Mouse (Mus musculus) A20 (cell line): ENCODE measurements around the gene Gm20388.

Experiments used
- DNase-seq: peaks from one replicate; pipeline ENCODE4 v3.0.0-alpha.2; 2011; ENCODE audit warnings: low read depth, low spot score

Gm20388 gene

DNA sequence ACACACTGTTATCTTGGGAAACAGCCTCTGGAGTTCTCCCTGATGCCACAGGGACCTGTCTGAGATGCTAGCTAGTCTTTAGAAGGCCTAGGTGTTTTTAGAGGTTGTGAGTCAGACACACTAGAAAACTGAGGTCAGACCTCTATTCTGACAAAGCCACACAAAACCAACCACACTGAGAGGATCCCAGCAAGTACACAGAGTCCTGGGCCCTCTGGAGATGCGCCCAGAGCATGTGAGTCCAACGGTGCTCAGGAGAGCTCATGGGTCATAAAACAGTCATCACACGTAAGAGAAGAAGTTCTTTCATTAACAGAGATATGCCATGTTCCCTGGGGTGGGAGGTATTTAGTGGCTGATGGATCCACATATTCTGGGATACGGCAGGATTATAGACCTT, 1009.9 kb downstream of the Gm20388 start:
- DNase-seq, result no peak

DNA sequence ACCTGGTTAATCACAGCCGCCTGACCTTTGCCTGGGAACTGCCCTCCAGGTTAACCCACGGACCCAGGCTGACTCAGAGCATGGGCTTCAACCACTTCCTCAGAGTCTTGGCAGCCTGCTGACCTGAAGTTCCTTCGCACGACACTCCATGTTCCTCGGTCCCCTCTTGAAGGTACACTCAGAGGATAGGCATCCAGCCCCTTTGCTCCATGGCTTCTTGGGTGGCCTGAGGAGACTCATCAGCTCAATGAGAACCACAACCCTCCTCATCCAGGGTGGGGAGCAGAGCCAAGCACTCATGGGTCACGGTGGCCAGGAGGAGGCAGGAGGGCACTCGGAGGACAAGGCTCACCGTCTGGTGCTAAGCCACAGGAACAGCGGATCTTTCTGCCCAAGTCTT, 1015.6 kb downstream of the Gm20388 start:
- DNase-seq, result no peak

DNA sequence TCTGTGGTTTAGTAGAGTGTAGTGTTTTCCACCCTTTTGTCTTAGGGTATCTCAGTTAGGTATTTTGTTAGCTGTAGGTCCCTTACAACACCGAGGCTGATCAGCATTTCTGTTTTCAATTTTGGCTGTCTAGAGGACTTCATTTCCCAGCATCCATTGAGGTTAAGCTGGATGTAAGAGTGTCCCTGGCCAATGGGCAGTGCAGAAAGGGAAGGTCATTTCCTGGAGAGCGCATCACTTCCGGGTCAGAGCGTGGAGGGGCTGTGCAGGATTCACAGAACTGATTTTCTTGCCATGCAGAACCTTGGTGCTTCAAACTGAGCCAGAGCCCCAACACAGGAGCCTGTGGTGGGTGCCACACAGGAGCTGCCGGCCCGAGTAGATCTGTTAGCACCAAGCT, 1017.4 kb downstream of the Gm20388 start:
- DNase-seq, result peak; percentile 67

DNA sequence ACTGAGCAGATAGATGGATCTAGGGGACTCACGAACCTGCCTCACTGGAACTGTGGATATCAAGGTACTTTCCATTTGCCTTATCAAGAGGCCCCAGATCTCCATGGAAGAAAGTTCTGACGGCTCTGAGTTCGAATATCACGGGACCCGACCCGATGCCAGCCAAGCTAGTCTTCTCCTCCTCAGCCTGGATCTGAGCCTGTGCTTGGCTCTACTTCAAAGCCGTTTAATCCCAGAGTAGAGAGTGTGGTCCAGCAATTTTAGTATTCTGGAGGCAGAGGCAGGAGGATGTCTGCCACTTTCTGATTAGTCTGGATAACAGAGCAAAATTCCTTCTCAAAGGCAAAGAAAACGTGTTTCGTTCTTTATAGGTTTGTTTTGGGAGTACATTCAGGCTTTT, 1024.0 kb downstream of the Gm20388 start:
- DNase-seq, result no peak

DNA sequence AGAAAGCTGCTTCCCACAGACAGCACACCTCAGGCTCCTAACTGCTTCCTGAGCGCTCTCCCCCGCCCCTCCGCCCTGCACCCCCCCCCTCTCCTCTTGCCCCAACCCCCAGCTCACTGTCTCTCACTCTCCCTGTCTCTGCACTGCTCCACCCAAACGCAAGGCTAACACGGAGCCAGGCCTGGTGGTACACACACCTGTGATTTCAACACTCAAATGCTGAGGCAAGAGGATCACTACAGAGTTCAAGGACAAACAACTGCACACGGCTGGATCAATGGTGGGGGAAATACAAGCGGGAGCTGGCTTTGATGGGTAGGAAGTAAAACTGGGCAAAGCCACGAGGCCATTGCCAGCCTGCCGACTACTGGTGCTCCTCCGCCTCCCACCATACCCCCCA, 1026.0 kb downstream of the Gm20388 start:
- no peak for DNase-seq

DNA sequence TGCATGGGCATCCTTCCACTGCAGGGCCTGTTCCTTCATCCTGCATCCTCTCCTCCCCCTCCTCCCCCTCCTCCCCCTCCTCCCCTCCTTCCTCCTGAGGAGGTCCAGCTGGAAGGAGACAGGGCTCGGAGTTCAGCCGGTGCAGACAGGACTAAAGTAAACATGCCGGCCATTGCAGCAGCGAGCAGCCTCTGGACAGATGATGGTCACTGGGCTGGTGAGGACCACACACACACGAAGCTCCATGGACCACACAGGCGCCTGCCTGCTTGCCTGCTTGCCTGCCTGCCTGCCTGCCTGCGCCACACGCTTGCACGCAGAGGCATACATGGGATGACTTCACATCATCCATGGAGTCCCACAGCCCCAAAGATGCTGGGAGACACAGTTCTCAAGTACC, 1026.8 kb downstream of the Gm20388 start:
- no peak for DNase-seq

DNA sequence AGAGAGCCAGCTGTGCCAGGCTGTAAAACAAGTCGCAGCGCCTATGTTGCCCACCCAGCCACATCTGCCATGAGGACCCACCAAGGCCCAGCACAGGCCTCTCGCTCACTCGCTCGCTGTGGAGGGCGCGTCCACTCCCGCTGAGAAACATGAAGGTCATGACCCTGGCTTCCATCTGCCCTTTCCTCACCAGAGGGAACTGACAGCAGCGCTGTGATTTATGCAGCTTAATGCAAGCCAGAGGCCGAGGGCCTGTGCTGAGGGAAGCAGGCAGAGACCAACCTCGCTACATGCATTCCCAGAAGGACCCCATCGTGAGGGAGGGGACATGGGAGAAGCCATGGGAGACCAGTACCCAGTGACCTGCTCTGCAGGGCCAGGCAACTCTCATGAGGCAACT, 1029.6 kb downstream of the Gm20388 start:
- DNase-seq, result no peak

DNA sequence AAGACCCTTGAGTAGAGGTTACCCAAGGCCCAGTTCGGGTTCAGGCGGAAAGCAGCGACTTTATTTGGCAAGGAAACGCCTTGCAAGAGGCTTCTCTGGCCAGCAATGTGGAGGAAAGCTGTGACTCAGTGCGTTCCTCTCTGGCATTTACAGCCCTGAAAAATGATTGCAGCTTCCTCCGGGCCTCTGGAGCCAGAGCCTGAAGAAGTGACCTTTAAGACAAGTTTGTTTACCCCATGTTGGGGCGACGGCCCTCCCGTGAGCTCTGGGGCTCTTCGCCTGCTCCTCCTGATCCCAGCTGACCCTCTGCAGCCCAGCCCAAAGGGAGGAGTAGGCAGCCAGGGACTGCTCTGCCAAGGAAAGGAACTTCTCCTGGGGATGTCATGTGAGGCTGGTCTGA, 1036.6 kb downstream of the Gm20388 start:
- no peak for DNase-seq

DNA sequence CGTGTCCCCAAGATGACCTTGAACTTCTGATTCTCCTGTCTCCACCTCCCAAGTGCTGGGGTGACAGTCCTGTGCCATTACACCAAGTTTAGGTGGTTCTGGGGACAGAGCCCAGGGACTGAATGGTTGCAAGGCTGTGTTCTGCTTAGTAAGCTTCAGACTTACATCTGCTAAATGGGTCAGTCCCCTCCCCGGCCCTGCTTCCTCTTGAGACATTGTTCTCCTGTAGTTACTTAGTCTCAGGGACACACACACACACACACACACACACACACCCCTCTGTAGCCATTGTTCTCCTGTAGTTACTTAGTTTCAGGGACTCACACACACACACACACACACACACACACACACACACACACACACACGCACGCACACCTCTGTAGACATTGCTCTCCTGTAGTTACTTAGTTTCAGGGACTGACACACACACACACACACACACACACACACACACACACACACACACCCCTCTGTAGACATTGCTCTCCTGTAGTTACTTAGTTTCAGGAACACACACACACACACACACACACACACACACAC, 1037.5 kb downstream of the Gm20388 start:
- peak; percentile 65 for DNase-seq

DNA sequence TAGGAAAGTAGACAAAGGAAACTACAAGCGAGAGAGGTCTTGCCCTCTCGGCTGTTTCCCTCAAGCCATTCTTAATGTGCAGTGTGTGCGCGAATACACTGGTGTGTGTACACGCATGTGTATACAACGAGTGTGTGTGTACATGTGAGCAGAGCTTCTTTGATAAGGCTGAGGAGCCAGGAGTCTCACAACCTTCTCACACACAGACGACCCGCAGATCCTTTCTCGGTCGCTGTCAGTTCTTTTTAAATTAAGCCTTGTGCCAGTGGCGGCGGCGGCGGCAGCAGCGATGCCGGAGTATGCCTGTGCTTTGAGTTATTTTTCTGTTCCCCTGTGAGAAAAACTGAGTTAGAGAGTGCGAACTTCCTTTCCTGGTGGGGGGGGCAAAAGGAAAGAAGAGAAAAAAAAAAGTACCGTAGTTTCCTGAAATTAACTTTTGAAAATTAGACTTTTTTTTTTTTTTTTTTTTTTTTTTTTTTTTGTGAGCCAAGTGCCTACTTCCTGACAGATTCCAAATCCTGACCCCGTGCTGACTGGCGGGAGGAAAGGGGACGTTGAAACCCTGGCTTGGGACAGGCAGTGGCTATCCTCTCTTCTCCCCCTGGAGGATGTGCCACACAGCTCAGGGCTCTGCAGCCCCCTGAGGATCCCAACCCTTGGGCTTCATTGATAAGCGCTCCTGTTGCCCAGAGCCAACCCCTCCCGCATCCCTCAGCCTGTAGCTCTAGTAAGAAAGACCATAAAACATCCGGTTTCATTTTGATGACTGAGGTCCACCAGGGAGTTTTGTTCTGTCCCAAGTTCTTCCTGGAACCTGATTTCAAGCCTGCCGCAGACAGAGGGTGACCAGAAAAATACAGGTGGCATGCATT, 1038.2 kb downstream of the Gm20388 start:
- peak; percentile 58 for DNase-seq

DNA sequence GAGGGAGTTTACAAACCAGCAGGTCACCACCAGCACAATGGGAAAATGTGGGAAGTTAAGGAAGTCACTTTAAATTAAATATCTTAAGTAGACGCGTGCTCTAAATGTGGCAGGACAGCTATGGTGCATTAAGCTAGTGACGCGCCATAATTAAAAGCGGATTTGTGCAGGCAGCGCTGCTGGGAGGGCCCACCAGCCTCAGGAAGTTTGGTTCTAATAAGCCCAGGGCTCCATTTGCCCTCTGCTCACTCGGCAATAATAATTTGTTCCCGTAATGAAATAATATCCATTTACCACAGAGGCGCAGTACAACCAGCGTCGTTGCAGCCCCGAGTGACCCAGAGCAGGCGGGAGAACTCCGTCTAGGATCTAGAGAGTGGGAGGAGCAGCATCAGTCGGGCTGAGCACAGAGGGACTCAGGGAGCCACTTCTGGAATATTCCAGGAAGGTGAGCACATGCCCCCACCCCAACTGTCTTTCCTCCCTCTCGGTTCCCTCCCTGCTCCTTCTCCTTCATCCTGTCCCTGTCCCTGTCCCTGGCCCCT, 1040.1 kb downstream of the Gm20388 start:
- DNase-seq, result no peak

DNA sequence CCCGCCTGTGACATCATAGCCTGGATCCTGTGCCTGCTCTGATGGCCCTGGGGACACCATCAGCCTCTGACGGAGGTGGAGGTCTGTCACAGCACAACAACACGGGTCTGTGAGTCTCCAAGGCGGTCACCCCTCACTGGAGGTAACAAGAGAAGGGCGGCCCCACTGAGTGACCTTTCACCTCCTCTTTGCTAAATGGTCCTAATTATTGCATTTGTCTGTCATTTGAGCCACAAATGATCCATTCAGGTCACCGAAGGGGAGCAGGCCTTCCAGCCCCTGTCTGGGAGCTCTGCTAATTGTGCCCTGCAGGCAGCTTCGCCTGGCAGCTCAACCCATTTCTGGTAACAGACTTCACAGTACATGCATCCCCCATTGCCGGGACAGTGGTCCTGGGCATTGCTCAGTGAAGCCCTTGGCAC, 1048.8 kb downstream of the Gm20388 start:
- DNase-seq, result no peak

DNA sequence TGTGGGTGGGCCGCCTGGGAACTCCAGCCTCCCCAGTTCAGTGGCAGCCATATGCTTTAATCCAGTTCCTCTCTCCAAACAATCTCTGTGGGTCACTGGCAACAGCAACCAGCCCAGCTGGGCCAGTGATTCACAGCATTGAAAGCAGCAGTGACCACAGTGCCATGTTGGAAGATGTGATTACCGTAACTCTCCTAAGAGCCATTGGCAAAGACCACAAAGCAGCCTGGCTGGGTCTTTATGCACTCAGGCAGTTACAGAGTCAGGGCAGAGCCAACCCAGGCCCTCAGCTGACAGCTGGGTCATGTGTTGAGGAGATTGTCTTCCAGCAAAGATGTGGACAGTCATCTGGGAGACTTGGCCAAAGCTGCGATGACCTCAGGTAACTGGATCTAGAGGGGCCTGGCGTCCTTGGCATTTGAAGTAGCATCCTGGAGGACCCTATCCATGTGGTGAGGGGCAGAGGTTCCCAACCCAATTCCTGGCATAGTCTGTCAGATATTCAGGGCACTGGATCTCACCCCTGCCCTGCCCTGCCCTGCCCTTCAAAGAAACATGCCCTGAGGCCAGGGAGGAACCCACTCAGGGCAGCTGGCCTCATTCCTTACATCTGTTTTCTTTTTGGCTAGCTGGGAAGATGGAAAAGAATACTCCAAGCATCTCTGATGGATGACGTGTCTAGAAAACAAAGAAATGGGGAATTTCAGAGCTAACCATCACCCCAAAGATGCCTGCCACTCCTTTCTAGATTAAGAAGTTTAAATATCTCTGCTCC, 1052.2 kb downstream of the Gm20388 start:
- no peak for DNase-seq

DNA sequence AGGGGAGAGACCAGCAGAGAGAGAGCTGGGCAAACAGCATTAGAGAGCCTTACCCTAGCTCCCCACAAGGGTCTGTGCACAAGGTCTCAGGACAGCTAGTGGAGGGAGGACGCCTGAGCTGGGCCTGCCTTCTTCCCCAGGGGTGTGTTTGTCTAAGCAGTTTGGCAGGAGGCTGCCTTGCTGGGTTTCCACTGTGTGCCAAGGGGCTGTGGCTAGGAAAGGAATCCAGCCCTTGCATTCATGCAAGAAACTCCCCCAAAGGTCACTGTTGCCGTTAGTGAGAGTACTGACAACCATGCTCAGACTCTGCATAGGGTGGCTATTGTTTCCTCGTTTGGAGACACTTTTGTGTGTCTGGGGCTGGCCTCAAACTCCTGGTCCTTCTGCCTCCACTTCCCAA, 1055.9 kb downstream of the Gm20388 start:
- no peak for DNase-seq

DNA sequence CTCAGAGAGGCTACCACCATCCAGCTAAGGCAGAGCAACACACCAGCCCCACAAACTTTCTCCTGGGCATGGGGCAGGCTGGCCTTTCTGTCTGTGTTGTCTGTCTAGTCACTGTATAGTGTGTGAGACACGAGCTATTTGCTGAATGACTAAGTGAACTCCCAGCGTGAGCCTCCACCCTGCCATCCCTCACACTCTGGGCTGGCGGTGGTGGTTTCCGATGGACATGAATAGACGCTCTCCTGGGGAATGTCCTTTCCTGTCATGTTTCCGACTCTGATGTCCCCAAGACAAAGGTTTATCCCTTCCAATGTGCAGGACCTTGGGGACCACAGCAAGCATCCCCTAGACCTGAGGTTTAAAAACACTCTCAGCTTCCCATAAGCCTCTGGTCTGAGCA, 1057.7 kb downstream of the Gm20388 start:
- no peak for DNase-seq

DNA sequence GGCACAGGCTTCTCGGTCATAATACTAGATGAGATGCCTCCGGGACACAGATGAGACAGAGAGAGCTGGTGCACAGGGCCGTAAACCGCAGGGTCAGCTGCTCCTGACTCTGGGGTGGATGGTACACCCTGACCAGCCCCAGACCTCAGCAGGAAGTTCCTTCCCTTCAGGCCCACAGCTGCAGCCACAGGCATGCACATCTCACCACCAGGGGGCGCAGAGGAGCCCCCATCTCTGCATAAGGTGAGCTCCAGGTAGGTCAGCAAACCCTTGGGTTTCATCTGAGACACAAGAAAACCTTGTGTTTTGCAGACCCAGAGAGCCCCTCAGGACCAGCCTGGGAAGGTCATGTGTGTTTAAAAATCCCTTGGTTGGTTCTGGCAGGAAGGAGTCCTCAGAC, 1059.7 kb downstream of the Gm20388 start:
- DNase-seq, result peak; percentile 59

DNA sequence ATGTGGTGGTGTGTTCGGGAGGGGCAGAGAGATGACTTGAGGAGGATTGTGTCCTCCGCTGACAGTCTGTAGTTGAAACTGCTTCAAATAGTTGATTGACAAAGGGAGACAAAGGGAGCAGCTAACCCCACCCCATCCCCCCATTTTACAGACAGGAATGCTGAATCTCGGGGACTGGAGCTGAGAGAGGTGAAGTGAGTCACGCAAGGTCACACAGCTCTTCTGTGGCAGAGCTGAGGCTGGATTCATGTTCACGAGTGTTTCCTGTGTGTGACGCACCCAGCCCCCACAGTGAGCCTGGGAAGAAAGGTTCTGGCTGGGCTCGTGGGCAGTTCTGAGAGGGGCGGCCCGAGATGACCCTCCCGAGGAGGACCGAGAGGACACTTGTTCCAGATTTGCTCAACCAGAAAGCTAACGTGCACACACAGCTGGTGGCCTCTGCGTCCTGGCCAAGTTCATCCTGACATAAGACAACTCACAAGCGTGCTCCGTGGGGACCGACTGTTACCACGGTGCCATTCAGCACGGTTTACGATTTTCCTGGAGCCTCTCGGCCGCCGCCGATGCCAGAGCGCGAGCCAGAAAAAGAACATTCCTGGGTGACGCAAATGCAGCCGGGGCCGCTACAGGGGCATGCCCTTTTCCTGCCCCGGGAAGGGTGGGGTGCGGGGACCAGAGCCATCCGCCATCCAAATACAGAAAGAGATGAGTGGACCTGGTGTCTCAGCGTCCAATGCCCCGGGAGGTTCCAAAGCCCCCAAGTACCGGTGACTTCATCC, 1061.2 kb downstream of the Gm20388 start:
- DNase-seq, result no peak

DNA sequence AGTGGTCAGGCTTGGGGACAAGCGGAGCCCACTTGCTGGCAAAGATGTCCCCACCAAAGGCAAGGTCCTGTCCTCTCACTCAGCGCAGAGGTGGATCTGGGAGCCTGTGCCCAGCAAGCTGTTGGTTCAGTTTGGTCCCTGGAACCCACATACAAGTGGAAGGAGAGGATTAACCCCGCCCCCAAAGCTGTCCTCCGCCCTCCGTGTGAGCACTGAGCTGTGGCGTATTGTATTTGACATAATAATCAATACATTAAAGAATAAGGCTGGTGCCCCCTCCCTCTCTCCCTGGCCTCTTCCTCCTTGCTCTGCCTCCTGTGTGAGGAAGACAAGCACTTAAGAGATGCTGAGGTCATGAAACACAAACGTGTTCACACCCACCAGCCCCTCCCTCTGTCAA, 1062.4 kb downstream of the Gm20388 start:
- no peak for DNase-seq

DNA sequence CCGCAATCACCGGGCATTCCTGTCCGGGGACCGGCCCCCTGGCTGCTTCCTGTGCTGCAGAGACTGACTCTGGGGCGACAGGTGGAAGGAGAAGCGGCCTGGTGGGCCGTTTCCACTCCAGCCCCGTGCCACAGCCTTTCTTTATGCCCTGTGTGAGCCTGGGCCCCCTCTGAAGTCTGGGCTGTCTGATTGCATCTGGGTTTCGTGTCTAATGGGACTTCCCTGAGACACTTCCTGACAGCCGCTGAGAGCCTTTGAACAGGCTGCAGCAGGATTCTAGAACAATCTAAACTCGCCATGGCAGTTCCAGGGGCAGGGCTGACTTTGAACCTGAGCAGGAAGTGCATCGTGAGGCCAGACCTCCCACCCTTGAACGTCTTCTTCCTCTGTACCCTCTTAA, 1066.5 kb downstream of the Gm20388 start:
- DNase-seq, result no peak

DNA sequence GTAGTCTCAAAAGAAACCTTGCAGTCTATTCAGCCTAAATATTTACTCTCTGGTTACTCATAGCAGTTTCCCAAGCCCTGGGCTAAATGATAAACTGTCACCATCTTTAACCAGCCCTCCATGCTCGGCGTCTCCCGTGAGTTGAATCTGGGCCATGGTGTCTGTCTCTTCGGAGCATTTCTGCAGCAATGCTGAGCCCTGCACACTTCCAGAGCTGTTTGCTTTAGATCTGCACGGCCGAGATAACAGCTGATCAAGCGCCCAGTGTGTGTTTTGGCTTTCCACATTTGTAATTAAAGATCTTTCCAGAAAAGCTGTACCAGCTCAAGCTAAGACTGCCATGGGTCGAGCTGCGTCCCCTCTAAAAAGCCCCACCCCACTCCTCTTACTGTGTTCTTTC, 1068.6 kb downstream of the Gm20388 start:
- no peak for DNase-seq

DNA sequence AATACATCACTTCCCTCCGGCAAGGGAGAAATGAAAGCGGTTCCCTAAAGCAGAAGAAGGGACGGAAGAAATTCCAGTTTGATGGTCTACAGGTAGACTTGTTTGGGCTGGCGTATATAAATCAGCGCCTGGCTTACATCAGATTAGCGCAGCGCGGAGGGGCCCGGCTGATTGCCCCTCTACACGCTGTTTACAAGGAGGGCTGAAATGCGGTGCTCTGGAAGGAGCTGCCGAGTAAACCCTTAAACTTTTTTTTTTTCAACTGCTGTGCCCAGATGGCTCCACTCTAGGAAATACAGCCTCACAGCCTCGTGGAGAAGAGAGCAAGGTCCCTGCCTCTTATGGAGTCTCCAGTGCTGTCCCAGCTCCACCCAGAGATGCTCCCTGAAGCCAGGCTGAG, 1070.3 kb downstream of the Gm20388 start:
- DNase-seq, result no peak

DNA sequence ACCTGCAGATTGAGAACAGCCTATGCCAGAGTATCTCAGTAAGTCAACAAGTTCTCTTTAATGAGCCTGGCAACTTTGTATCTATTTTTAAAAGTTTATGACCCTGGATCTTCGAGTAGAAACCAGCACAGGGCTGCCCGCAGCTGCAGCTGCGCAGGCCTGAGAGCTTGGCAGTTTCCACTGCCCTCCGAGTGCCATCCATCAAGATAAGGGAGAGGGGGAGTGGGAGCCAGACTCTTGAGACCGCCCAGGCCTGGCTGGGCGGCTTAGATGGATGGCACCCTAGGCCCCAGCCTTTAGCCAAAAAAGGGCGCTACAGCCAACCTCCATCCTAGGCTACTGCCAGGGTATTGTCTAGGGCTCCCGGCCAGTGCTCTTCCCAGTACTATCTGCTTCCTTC, 1074.2 kb downstream of the Gm20388 start:
- no peak for DNase-seq
